Mouse (Mus musculus): ENCODE results near the gene Lnx2. TPM values are rescaled to one million over a fixed set of nuclear protein-coding genes. Genes with fewer than 3 reads are reported as not detected.

The Lnx2 gene
- polyA plus RNA-seq, 1 experiment from 2014 or later = 9.3 TPM

DNA sequence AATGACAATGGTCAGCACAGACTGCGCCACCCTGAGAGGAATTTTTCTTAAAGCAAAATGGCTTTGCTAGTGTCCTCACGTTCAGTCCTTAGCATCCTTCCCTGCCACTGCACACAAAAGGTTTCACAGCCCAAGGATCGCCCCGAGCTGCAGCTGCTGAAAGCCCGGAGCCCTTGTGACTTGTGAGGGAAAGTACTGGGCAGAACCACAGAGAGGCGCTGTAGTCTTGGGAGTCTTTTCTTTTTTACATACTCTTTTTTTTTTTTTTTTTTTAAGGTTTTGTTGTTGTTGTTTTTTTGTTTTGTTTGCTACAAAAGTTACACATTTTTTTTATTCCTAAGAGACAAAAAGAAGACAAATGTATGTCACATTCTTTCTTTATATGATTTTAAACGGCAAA, 38.4 kb upstream of the Lnx2 start:
- H3K27ac ChIP-seq (replicated peaks) = no peak overlapping the region
- TF ChIP-seq EP300 (optimal IDR thresholded peaks at IDR 0.05) (no peak), CTCF (IDR thresholded peaks at IDR 0.05; ENCODE audit: low read depth) (0 out of 2 replicates have a peak, but pooled peaks have one; percentile 10)
- no peak for ATAC-seq (ENCODE audit: low FRiP score, low TSS enrichment)
- no peak overlapping the region for H3K4me3 ChIP-seq (ENCODE audit: low read depth, low read length)
- no peaks in the 10 kb centered on the region for H3K9me3 ChIP-seq (ENCODE audit: control insufficient read depth, low read length)
- peaks cover 8% of the 10 kb centered on the region for H3K36me3 ChIP-seq (ENCODE audit: control insufficient read depth, insufficient read depth, low read length)
- 80% methylated on average over 7 of the region's 7 CpGs for WGBS
- H3K27me3 ChIP-seq (ENCODE audit: control insufficient read depth, insufficient read depth, low read length) = no peaks in the 10 kb centered on the region
- H3K4me1 ChIP-seq (replicated peaks; ENCODE audit: control insufficient read depth, insufficient read depth) = no peaks in the 10 kb centered on the region
- H3K9ac ChIP-seq (ENCODE audit: low read length) = no peak overlapping the region
- H3K4me2 ChIP-seq (replicated peaks; ENCODE audit: low read depth) = no peak overlapping the region
- DNase-seq (ENCODE audit: low spot score) = no peak

DNA sequence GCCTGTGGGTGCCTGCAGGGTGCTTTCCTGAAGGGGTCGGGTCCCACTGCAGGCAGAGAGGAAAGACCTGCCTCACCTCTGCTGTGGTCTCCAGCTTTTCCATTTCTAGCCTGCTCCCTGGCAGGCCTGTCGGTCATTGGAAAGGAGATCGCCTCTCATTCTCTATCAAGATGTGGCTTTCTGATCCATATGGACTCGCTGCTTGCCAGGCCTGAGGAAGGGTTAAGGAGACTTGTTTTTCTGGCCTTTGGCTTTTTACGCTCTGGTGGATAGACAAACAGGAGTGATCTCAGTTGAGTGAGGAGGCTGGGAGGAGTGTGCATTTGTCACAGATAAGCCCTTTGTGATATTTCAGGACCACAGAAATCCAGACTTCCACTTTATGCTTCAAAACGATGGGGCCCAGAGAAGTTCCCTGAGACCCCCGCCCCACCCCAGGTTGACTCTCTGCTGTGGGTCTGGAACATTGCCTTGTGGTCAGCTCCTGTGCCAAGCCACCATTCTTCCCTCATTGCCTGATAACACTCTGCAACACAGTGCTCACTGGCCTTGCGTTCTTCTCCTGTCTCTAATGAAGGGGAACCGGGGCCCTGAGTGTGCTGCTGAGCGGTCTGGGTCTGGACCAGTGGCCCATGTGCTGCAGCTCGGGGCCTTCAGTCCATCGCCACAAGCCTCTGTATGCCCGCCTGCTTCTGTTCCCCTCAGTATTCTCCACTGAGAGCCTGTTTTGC, 32.6 kb upstream of the Lnx2 start:
- no peaks in the 10 kb centered on the region for H3K9me3 ChIP-seq (ENCODE audit: control insufficient read depth, low read length)
- H3K4me3 ChIP-seq (ENCODE audit: low read depth, low read length) = no peak overlapping the region
- no peaks in the 10 kb centered on the region for H3K4me1 ChIP-seq (replicated peaks; ENCODE audit: control insufficient read depth, insufficient read depth)
- no peak for ATAC-seq (ENCODE audit: low FRiP score, low TSS enrichment)
- DNase-seq (ENCODE audit: low spot score) = no peak
- no peak overlapping the region for H3K4me2 ChIP-seq (replicated peaks; ENCODE audit: low read depth)
- no peaks in the 10 kb centered on the region for H3K27me3 ChIP-seq (ENCODE audit: control insufficient read depth, insufficient read depth, low read length)
- 87% methylated on average over 13 of the region's 13 CpGs for WGBS
- no peak overlapping the region for H3K27ac ChIP-seq (replicated peaks)
- H3K9ac ChIP-seq (ENCODE audit: low read length) = no peak overlapping the region
- no peak for TF ChIP-seq CTCF (IDR thresholded peaks at IDR 0.05; ENCODE audit: low read depth)
- TF ChIP-seq EP300 (optimal IDR thresholded peaks at IDR 0.05) = no peak
- peaks cover 12% of the 10 kb centered on the region for H3K36me3 ChIP-seq (ENCODE audit: control insufficient read depth, insufficient read depth, low read length)

DNA sequence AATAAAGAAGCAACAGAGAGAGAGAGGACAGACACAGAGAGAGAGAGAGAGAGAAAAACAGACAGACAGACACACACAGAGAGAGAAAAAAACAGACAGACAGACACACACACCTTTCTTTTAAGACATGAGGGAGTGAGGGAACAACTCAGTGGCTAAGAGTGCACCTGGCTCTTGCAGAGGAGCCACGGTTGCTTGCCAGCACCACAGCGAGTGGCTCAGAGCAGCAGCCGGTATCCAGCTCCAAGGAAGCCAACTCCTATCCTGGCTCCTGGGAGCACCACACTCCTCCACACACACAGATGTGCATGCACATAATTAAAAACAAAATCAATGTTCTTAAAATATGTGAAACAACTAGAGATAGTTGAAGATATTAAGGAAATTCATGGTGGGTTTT, 30.9 kb upstream of the Lnx2 start:
- H3K4me1 ChIP-seq (replicated peaks; ENCODE audit: control insufficient read depth, insufficient read depth) = no peaks in the 10 kb centered on the region
- 88% methylated on average over 3 of the region's 3 CpGs for WGBS
- no peak overlapping the region for H3K27ac ChIP-seq (replicated peaks)
- TF ChIP-seq CTCF (IDR thresholded peaks at IDR 0.05; ENCODE audit: low read depth) = no peak
- no peak for TF ChIP-seq EP300 (optimal IDR thresholded peaks at IDR 0.05)
- DNase-seq (ENCODE audit: low spot score) (no peak), ATAC-seq (ENCODE audit: low FRiP score, low TSS enrichment) (no peak)
- peaks cover 14% of the 10 kb centered on the region for H3K36me3 ChIP-seq (ENCODE audit: control insufficient read depth, insufficient read depth, low read length)
- H3K9me3 ChIP-seq (ENCODE audit: control insufficient read depth, low read length) = no peaks in the 10 kb centered on the region
- H3K4me3 ChIP-seq (ENCODE audit: low read depth, low read length) = no peak overlapping the region
- no peak overlapping the region for H3K9ac ChIP-seq (ENCODE audit: low read length)
- H3K4me2 ChIP-seq (replicated peaks; ENCODE audit: low read depth) = no peak overlapping the region
- no peaks in the 10 kb centered on the region for H3K27me3 ChIP-seq (ENCODE audit: control insufficient read depth, insufficient read depth, low read length)

DNA sequence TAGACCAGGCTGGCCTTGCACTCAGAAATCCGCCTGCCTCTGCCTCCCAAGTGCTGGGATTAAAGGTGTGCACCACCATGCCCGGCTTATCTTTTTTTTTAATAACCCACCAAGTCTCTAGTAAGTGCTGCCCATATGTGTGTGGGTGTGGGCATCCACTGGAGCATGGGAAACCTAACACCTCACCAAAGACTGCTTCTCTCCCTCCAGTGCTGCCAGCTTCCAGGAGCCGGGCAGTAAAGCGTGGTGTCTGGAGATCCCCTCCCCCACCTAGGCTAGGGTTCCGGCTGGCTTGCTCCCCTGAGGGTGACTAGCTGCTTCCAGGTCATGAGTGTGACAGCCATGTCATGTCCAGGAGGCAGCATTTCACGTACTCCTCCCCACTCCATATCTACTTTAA, 25.9 kb upstream of the Lnx2 start:
- no peak for ATAC-seq (ENCODE audit: low FRiP score, low TSS enrichment)
- Histone ChIP-seq H3K27me3 (ENCODE audit: control insufficient read depth, insufficient read depth, low read length) (no peaks in the 10 kb centered on the region), H3K4me2 (replicated peaks; ENCODE audit: low read depth) (no peak overlapping the region), H3K36me3 (ENCODE audit: control insufficient read depth, insufficient read depth, low read length) (peaks cover 6% of the 10 kb centered on the region; the same call in 1 of the 2 replicates), H3K9me3 (ENCODE audit: control insufficient read depth, low read length) (no peaks in the 10 kb centered on the region), H3K4me3 (ENCODE audit: low read depth, low read length) (no peak overlapping the region), H3K9ac (ENCODE audit: low read length) (no peak overlapping the region), H3K27ac (replicated peaks) (no peak overlapping the region), H3K4me1 (replicated peaks; ENCODE audit: control insufficient read depth, insufficient read depth) (no peaks in the 10 kb centered on the region; the same call in 1 of the 2 replicates)
- no peak for DNase-seq (ENCODE audit: low spot score)
- TF ChIP-seq EP300 (optimal IDR thresholded peaks at IDR 0.05) (no peak), CTCF (IDR thresholded peaks at IDR 0.05; ENCODE audit: low read depth) (no peak)
- 94% methylated on average over 6 of the region's 6 CpGs for WGBS

DNA sequence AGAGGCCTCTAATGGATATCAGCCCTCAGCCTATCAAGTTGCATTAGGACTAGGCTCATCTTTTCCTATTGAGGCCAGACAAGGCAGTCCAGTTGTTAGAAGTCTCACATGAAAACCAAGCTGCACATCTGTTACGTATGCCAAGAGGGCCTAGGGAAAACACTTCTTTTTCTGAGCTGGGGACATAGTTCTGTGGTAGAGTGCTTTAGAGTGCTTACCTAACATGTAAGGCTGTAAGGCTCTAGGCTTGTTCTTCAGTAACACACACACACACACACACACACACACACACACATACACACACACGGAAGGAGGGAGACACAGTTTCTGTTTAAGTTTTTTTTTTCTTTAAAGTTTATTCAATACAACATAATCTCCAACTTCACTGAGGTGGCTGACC, 23.8 kb upstream of the Lnx2 start:
- no peak for DNase-seq (ENCODE audit: low spot score)
- H3K27ac ChIP-seq (replicated peaks) = no peak overlapping the region

DNA sequence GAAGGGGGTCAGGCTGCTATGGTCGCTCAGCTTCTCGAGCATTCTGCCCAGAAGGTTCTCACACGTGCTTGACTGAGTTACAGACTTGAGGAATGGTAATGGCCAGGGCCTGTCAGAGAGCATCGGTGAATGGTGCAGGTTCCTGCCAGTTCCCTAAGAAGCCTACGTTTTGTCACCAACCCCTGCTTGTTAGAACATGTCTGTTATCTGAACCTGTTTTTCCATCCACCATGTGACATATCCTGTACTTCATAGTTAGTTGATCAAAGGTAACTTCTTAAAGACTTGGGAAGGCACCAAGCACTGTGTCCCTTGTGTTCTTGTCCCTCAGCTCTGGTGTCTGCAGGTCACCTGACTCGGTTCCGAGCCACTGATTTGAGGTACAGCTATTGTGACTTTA, 22.3 kb upstream of the Lnx2 start:
- H3K4me1 ChIP-seq (replicated peaks; ENCODE audit: control insufficient read depth, insufficient read depth) = no peaks in the 10 kb centered on the region; the same call in 1 of the 2 replicates
- H3K4me3 ChIP-seq (ENCODE audit: low read depth, low read length) = no peak overlapping the region
- H3K4me2 ChIP-seq (replicated peaks; ENCODE audit: low read depth) = no peak overlapping the region
- no peak for ATAC-seq (ENCODE audit: low FRiP score, low TSS enrichment)
- no peak for TF ChIP-seq EP300 (optimal IDR thresholded peaks at IDR 0.05)
- no peak for TF ChIP-seq CTCF (IDR thresholded peaks at IDR 0.05; ENCODE audit: low read depth)
- peaks cover 2% of the 10 kb centered on the region; the same call in 1 of the 2 replicates for H3K36me3 ChIP-seq (ENCODE audit: control insufficient read depth, insufficient read depth, low read length)
- no peak overlapping the region for H3K9ac ChIP-seq (ENCODE audit: low read length)
- WGBS = 72% methylated on average over 7 of the region's 7 CpGs
- no peak for DNase-seq (ENCODE audit: low spot score)
- H3K27ac ChIP-seq (replicated peaks) = peak overlapping the region; percentile 63
- no peaks in the 10 kb centered on the region for H3K27me3 ChIP-seq (ENCODE audit: control insufficient read depth, insufficient read depth, low read length)
- no peaks in the 10 kb centered on the region for H3K9me3 ChIP-seq (ENCODE audit: control insufficient read depth, low read length)

More for the DNA sequence above, 23.8 kb upstream of the Lnx2 start:
- H3K9me3 ChIP-seq (ENCODE audit: control insufficient read depth, low read length) = no peaks in the 10 kb centered on the region
- WGBS = 85% methylated on average over 2 of the region's 2 CpGs
- H3K9ac ChIP-seq (ENCODE audit: low read length) = no peak overlapping the region
- no peak overlapping the region for H3K4me2 ChIP-seq (replicated peaks; ENCODE audit: low read depth)
- no peaks in the 10 kb centered on the region for H3K27me3 ChIP-seq (ENCODE audit: control insufficient read depth, insufficient read depth, low read length)
- no peak overlapping the region for H3K4me3 ChIP-seq (ENCODE audit: low read depth, low read length)
- H3K36me3 ChIP-seq (ENCODE audit: control insufficient read depth, insufficient read depth, low read length) = peaks cover 2% of the 10 kb centered on the region; the same call in 1 of the 2 replicates
- TF ChIP-seq EP300 (optimal IDR thresholded peaks at IDR 0.05) (no peak), CTCF (IDR thresholded peaks at IDR 0.05; ENCODE audit: low read depth) (no peak)
- no peaks in the 10 kb centered on the region; the same call in 1 of the 2 replicates for H3K4me1 ChIP-seq (replicated peaks; ENCODE audit: control insufficient read depth, insufficient read depth)
- no peak for ATAC-seq (ENCODE audit: low FRiP score, low TSS enrichment)
